Mouse (Mus musculus) embryo, embryonic 9.5 days (tissue): ENCODE data around the gene Rad54l.

Source experiments
- DNase-seq: peaks from one replicate; pipeline ENCODE4 v3.0.0-alpha.2; 2017; ENCODE audit errors: extremely low spot score

The Rad54l gene

DNA sequence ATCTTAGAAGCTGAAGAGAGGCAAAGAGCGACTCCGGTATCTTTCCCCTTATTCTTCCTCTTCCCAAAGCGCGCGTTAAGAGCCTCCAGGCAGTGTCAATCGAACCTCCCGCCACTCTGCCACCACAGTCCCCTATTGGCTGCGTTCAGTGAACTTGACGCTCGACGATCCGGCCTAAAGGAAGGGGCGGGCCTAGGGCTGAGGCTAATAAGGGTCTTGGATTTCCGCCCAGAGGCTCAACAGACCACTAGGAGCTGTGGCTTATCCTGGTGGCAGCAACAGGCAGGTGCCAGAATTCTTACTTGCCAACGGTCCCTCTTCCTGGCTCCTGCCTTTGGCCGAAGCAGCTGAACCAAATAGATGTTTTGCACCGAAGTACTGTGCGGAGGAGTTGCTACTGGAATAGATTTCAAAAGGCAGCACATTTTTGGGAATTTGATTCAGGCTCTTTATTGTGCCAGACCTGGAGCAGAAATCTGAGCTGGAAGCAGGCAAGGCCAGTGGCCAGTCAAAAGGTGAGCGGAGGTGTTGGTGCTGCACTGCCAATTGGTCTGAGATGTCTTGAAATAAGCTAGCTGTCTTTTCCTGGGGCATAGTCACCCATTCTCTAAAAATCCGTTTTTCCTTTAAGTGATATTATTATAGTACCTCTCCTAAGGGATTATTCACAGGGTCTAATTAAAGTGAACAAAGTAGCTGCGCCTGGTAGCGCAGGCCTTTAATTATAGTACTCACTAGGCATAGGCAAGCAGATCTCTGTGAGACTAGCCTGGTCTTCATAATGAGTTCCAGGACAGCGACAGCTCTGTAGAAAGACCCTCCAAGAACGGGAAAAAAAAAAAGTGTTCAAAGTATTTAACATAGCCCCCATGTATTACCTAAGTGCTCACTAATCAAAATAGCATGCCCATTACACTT lies at the start of gene Rad54l, which contains the start of gene Pomgnt1:
Gene Rad54l (minus strand): TSS at position 89 of the 918 bp plus-strand sequence.
Gene Pomgnt1 (plus strand): TSS at position 239 of the 918 bp plus-strand sequence.
- peak; percentile 91 for DNase-seq

DNA sequence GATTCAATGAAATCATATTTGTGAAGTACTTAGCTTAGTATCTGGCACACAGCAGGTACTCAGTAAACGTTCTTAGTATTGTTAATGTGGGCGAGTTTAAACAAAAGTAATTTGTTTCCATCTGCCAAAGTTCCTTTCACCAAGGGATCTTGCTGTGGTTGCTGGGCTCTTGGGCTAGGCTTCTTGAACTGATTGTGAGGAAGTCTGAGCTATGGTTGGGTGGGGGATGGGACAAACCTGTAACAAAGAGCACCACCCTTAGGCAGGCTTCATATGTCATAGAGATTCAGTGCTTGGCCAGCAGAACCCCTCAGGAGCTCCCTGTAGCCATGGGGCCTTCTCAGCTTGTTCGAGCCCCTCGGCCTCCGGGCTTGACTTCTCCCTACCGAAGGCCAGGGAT lies 49.6 kb upstream of the Rad54l start, which contains the start of the genes 1700042G07Rik and Gm49337:
Gene 1700042G07Rik (plus strand): TSS at position 301 of the 400 bp plus-strand sequence.
Gene Gm49337 (plus strand): TSS at position 313 of the 400 bp plus-strand sequence.
- no peak for DNase-seq

DNA sequence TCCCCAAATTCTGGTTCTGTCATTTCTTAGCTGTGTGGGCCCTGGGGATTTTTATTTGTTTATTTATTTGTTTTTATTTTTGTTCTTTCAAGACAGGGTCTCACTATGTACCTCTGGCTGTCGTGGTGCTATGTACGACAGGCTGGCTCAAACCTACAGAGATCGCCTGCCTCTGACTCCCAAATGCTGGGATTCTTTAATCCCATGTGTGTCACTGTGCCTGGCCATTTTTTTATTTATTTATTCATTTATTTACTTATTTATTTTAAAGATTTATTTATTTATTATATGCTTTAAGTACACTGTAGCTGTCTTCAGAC lies 45.8 kb upstream of the Rad54l start:
- DNase-seq: no peak

DNA sequence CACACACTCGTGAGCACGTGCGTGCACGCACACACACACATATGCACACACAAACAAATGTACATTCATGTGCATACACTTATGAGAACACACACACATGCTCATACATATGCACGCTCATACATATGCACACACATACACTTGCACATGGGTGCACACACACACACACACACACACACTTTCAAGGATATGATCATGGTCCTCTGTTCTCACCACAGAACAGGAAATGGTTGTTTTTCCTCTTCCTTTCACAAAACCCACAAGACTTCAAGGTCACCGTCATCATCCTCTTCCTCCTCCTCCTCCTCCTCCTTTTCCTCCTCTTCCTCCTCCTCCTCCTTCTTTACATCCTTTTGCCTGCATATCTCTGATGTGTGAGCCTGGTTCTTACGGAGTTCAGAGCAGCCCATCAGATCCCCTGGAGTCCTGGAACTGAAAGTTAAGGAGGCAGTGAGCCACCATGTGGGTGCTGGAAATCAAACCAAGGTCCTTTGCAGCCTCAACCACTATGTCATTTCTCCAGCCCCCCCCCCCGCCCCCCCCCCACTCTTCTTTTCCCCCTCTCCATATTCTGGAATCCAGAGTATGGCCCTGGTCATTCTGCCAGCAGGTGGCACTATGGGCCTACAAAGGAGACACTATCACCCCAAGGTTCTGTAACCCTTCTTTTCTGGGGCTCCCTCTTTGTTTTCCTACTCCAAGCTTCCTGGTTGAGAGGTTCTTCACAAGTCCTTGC lies 45.3 kb upstream of the Rad54l start:
- peak; percentile 71 for DNase-seq

DNA sequence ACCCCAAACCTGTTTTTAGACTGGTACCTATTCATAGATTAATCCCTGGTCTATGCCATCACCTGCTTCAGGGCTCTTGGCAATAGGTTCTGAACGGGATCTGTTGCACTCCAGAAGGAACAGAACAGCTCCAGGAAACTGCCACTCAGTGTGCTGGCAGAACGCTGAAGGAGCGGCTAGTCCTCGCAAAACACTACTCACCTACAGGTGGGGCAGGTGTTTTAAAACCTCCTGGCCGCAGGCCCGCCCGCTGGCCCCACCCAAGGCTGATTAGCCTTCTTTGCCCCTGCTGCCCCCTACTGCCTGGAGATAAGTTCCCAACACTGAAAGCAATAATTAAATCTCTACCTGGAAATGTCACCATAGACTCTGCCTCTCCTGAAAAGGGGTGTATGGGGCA lies 43.9 kb upstream of the Rad54l start, which contains the start of gene Tspan1:
Gene Tspan1 (minus strand): TSS at position 198 of the 400 bp plus-strand sequence.
- DNase-seq: no peak

DNA sequence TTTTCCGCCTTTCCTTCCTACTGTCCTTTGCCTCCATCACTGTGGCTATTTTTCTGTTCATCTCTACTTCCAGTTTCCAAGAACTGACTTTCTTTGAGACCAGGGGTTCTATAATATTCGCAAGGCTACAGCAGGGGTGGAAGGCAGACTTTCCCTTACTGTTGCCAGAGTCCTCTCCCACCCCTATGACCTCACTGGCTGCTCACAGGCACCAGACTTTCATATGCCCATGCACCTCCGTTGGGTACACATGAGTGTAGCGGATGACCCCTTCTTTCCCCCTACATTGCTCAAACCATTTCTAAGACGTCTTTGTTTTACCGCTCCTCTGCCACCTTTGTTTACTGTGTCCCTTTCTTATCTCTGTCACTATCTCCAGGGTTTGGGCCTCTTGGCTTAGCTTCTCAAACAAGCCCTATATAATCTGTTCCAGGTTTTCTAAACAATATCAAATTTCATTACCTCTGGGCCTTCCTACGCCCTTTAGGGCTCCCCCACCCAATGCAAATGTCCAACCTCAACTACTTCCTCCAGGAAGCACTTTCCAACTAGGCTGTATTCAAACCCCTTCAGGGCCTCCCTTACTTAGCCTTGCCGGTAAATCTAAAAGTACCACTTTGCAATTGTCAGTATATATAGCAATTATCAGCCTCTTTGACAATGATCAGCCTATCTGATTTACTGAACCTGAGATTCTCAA lies 42.4 kb upstream of the Rad54l start:
- DNase-seq: no peak

DNA sequence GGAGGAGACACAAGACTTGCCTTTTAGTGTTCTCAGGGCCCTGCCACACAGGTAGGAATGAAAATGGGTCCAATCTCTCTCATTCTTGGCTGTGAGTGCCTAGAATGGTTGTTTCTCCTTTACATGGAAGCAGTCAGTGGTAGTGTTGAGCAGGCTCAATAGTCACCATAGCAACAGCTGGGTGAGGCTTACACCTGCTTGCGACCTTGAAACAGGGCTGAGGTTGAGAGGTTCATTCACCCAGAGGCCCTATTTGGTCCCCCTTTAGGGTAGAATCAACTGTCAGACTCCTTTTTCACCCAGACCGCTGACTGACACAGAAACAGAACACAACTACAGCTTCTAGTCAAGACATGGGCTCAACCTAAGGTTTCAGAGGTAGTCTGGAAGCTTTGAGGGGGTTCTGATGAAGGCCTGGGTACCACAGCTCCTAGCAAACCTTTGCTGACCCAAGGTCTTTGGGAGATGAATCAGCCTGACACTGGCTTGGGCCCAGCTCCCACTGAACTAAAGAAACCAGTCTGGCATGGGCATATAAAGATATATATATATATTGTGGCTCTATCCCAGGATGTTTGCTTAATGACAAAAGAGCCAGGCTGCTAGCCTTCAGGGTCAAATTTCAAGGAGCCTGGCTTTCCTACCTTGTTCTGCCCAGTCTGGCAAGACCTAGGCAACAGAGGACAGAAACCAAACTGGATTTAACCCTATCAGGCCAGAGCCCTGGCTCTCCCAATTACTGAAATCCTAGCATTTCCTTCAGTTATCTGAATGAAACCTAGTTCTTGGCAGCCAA lies 41.5 kb upstream of the Rad54l start:
- no peak for DNase-seq

DNA sequence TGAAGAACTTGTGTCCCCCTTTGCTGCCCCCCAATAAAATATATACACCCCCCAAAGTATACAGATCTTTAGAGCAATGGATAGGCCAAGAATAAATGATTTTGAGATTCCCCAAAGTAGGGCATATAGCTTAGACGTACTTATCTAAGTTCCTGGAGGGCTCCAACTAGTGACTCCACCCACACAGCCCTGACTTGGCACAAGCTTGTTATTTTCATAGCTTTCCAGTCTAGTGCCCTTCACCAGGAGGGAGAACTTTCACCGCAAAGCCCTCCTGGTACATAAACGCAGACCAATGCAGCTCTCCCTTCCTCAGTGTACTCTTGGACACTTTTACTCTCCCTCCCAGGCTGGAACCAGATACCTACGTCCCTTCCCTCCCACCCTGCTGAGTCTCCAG lies 38.7 kb upstream of the Rad54l start:
- no peak for DNase-seq

DNA sequence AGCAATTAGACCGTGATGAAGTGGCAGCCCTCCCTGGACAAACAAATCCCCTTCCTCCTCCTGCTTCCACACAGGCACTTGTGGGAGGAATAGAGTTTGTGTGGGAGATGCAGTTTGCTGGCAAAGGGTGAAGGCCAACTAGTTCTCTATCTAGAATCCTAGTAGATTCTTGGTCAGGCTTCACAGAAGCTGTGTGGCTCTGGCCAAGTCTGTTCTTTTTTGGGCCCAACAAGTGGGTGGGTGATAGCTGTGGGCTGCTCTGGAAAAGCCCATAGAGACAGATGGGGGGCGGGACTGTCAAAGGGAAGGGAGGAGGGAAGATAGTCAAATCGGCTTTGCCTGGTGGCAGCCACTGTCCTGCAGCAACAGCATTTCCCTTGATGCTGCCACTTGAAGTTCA lies 37.3 kb upstream of the Rad54l start:
- DNase-seq: no peak

DNA sequence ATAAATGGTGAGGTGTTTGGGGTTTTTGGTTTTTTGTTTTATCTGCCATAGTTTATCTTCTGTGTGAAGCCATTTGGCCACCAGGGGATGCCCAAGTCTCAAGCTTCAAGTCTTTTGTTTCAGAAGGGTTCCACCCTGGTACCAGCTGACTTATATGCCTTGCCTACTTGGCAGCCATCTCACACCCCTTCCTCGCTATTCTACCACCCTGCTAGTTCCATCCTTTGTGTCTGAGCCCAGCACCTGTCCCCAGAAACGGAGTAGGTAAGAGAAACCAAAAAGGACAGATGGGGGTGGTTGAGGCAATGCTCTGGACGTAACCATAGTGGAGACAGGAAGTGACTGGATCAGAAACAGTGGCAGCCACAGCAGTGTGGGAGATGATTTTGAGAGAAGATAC lies 36.4 kb upstream of the Rad54l start:
- DNase-seq: no peak

DNA sequence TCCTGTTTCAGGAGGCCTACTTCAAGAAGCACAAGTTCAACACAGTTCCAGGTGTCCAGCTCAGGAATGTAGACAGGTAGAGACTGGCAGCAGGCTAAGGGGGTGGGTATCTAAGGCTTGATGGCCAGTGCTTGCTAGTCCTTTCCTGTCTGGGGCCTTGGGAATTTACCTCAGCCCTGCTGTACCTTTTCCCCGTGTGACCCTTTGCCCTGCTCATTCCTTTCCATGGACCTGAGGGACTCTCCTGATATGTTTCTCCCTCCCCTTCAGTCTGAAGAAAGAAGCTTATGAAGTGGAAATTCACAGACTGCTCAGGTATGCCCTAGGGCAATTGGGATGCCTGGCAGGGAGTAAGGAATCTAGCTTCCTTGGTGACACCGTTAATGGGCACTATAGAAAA lies 34.4 kb upstream of the Rad54l start:
- no peak for DNase-seq

DNA sequence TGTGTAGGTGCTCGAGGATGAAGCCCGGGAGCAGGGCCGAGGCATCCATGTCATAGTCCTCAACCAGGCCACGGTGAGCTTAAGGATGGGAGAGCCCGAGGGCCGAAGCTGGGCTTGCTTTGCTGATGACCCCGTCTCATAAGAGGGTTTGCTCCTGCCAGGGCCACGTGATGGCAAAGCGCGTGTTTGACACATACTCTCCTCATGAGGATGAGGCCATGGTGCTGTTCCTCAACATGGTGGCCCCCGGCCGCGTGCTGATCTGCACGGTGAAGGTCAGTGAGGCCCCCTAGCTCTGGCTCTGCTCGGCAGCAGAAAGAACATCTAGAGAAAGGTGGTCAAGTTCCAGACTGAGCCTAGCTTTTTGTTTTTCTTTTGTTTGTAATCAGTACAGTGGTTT lies 29.2 kb upstream of the Rad54l start:
- no peak for DNase-seq

DNA sequence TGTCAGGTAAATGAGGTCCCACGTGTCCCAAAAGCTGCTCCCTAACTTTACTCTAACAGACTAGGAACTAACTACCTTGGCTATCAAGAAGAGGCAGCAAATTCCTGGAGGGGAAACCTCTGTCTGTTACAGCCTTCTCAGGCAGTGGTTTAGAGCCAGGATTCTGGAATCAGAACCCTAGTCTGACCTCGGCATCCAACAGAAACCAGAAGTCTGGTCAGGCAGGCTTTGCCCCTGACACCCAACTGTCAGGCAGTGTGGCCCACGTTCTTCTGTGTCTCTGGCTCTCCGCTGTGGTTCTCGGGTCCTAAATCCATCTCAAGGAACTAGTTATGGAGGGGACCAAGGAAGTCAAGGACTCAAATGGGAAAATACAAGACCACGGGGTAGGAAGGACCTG lies 27.7 kb upstream of the Rad54l start, which contains the start of gene Lurap1:
Gene Lurap1 (minus strand): TSS at position 101 of the 400 bp plus-strand sequence.
- DNase-seq: no peak

DNA sequence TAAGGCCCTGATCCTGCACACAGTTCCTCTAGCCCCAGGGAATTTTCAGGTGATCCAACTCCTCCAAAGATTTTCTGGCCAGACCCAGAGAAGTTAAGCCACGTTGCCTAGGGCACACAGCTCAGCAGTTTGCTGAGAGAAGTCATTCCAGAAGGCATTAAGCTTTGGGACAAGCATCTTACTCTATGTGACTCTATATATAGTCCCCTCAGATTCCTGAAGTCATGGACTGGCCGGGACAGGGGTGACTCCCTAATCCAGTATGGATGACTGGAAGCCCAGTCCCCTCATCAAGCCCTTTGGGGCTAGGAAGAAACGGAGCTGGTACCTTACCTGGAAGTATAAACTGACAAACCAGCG lies 27.4 kb upstream of the Rad54l start:
- DNase-seq: no peak

DNA sequence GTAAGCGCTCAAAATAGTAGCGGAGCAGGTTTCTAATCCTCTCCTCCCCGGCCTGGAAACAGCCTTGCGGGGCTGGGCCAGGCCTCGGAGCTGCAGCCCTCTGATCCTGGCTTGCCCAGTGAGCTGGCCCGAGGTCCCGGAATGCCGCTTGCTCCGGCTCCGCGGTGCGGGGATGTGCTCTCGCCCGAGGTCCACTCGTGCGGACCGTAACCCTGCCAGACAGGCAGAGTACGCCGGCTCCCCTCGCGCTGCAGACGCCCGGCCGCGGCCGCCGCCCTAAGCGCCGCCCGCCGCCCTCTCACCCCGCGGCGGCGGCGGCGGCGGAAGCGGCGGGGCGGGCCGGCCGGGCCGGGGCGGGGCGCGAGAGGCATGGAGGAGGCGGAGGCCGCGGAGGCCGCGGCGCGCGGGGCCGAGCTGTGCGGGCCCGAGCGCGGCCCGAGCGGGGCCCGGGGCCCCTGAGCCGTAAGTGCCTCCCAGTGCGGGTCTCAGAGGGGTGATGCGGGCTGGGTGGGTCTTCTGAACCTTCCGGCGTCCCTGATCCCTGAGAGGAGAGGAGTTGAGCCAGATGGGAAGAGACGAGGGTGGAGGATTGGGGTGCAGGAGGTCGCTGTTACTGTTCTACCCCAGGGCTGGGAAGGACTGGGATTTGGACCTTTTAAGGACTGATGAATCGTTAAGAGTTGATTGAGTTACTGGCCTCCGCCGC lies 26.8 kb upstream of the Rad54l start:
- DNase-seq: peak; percentile 73

DNA sequence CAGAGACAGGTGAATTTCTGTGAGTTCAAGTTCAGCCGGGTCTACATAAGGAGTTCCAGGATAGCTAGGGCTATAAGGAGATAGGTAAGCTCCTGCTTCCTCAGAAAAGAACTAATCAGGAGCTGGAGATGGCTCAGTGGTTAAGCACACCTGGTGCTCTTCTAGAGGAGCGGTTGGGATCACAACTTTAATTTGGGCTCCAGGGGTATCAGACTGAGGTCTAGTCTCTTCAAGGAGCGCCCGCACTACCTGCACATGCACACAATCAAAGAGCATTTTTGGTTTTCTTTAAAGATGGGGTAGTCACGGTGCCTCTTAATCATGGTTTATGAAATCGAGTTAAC lies 26.3 kb upstream of the Rad54l start:
- no peak for DNase-seq

DNA sequence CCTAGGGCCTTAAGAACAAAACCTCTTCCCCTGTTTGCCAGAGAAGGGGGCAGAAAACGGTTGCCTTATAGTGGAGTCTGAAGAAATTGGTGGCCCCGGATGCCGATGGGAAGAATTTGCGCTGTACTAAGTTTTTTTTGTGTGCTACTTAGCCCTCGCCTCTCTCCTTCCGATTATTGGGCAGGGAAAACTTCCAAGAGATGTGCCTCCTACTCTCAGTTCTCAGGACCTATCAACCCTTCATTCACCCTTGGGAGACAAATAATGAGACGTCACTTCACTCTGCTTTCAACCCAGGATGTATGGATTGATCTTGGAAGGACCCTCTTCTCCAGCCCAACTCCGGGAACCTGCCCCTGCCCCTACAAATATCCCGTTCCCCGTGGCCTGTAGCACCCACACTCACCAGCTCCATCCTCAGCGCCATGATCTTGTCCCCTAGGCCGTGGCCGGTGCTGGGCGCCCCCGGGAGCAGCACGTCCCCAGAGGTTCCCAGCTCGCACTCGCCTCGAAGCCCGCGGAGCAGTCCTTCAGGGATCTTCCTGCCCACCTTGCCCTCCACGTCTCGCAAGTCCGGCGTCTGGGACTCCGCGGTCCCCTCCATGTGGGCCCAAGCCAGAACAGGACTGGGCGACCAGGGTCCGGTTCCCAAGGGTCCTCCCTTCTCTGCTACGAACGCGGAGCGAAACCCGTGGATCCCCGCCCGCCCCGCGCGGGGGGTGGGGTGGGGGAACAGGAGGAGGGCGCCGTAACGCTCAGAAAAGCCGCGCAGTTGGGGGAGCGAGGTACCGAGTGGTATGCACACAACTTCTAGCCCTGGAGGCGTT lies 20.6 kb upstream of the Rad54l start:
- peak; percentile 61 for DNase-seq

DNA sequence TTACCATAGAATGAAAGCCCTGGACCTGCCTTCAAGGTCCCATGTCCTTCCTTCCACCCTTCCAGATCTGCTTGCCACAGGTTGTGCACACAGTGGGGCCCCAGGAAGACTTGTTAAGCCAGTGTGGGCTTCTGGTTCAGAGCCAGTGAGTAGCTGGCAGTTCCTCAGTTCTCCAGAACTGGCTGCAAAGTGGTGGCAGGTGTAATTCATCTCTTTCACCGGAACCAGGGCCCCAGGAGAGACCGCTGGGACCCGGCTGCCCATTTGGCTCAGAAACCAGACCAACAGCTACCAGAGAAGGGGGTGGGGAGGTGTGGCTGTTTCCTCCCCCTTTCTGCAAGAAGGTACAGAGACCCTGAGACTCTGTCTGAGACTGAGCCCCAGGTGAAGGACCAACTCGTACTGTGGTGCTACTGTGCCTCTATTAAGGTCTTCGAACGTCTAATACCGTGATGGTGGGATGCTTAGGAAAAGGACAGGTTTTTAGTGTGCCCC lies 19.9 kb upstream of the Rad54l start:
- no peak for DNase-seq

DNA sequence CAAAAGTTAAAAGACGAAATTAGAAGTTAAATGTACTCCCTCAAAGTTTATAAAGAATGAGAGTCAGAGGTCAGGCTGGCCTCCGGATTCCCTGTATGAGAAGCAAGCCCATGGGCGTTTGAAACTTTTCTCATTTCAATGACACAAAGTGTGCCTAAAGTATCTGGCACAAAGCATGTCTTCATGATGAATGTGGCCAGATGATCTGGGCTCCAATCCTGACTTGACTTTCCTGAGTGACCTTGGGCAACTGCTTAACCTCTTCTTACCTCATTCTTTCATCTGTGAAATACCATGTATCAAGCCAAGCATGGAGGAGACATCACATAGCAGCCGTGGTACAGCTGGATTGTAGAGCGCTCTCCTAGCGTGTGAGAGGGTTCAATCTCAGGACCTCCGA lies 18.8 kb upstream of the Rad54l start:
- no peak for DNase-seq

DNA sequence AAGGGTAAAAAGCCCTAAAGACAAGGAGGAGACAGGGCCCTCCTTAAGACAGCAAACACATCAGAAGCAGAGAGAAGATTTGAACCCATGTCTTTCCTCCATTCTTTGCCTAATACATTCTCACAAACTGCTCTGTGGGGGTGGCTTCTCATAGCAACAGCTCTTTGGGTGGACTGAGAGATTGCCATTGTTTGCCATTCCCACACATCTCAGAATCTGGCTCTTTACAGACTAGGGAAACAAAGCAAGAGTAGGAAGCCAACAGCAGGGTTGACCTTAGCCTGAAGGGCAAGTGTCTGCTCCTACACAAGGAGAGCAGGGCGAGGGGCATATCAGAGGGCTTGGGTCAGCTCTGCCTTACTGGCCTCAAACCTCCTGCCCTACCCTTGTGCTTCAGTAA lies 18.2 kb upstream of the Rad54l start:
- no peak for DNase-seq
